Mouse (Mus musculus) adrenal gland, adult (tissue): Measurements from ENCODE around the gene BC035044.
"Not testable (repeated sequence)": the region's sequence is repeated elsewhere in the genome, so short reads cannot be mapped to it uniquely, and the experiment has no call there.

ENCODE experiments used
- DNase-seq, 2 experiments: peaks; one replicate each; pipeline ENCODE4 v3.0.0; 2022 to 2023; ENCODE audit warnings: low spot score in 1 of 2; ENCODE audit not compliant: inconsistent age in 2 of 2

Gene BC035044

GRCm38 (mm10) chr6:128890948-128891355, at the start of gene BC035044:
Gene BC035044, minus strand, starts transcription at chr6:128891126.
- DNase-seq = no peak

- DNase-seq = not testable (repeated sequence)
Measured at GRCm38 (mm10) chr6:128935889-128936665, 45.2 kb upstream of the BC035044 start.

GRCm38 (mm10) chr6:128934081-128934480, 43.2 kb upstream of the BC035044 start, which contains the start of gene Clec2g:
Gene Clec2g, plus strand, starts transcription at chr6:128934381.
- not testable (repeated sequence) for DNase-seq

- DNase-seq = no peak
Measured at GRCm38 (mm10) chr6:128933050-128933449, 42.1 kb upstream of the BC035044 start.

DNA sequence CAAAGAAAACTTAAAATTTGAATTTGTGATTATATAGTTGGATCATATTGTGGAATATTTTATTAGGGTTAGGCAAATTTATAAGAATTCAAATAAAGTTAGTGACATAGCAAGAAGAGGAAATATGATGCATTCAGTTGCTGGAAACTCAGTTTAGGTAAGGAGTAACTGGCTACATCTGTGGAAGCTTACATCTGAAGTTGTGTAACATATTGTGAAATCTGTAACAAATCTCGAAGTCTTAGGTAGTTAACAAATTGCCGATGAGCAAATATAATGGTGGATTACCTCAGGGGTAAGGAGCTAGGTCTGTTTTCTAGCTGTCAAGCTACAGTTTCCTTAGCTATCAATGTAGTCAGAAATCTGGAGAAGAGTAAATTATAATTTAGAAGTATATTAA, 26.4 kb upstream of the BC035044 start:
- no peak for DNase-seq

- no peak for DNase-seq
Measured at GRCm38 (mm10) chr6:128913598-128914254, 22.8 kb upstream of the BC035044 start.

DNA sequence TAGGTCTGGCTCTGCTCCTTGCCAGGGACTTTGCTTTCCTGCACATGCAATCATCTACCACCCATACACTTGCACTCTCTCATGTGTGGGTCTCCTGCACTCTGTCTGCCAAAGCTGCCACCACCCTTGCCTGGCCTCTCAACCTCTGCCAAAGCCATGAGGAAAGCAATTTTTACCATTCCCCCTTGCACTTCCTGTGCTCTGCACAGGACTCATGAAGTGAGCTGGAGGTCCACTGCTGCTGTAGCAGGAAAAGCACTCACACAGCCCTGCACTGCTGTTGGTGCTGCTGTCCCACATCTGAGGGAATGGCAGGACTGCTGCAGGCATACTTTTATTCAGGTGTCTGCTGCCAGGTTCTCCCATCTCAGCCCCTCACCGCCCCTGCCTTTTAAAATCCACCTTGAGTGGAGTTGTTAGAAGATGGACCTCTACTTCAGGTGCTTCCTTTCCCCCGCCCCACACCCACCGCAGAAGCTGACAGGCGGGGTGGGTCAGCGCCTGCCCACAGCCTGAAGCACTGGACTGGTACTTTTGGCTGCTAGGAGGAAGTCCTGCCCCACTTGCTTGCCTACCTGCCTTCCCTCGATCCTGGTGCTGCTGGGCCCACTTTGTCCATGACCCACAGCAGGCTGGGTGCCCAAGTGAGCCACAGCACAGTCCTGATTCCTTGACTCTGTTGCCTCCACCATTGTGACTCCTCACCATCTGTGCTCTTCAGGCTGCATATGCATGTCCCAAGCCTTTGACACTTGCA, 10.0 kb upstream of the BC035044 start:
- not testable (repeated sequence) for DNase-seq

DNA sequence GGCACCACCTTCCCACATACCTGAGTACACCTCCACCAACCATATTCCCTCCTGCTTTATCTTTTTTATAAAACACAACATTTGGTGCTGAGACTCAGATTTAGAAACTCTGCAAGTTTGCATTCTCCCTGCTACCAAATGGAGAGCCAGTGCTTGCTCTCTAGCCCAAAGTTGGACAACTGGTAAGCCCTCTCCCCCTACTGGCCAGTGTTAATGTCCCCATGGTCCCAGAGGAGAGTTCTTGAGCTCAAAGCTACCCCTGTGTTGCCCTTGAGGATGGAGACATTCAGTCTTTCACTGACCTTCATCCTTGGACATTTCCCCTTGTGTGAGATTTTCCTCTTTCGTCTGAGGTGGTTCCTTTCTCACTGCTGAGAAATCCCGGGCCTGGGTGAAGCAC, 9.1 kb upstream of the BC035044 start:
- no peak for DNase-seq

DNA sequence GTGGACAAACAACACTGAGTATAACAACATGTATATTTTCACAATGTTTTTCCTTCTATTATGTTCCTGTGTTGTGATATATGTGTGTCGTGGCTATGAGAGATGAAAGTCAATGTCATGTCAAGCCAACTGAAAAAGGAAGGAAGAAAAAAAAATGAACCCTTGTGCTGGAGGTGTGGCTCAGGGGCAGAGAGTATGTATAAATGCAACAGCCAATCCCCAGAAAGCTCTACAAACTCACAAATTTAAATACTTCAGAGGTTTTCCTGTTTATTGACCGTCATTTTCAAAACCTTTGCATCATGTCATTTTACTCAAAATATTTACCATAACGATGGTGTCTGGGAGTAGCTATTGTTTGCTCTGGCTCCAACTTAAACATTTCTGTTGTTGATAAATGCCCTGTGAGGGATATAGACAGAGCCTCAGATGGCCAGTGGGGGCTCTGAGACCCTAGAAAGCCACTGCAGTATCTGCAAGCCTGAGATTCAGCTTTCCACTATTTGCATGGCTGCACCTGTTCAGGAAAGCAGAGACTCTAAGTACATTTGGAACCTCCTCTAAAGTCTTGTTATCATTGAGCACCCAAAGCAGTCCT, 4.6 kb upstream of the BC035044 start:
- DNase-seq = no peak

DNA sequence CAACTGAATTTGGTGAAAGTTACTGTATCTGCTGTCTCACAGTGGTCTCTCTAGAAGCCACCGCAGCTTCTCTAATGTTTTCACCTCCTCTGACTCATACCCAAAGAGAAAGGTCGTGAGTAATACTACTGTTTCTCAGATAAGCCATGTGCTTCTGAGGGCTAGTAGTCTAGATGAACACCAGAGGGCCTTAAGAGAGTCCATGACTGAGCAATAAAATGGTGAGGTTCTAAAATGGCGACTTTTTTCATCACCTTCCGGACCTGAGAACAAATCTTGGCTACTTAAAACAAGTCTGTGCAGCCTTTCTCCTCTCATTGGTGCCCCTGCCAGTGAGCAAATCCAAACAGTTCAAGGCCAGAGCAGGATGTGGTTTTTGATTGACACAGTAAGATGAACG, 2.1 kb downstream of the BC035044 start:
- DNase-seq = no peak

- DNase-seq = not testable (repeated sequence)
Measured at GRCm38 (mm10) chr6:128887091-128887790, 3.7 kb downstream of the BC035044 start, which contains the start of gene Clec2i. Gene Clec2i, plus strand, starts transcription at chr6:128887588.

DNA sequence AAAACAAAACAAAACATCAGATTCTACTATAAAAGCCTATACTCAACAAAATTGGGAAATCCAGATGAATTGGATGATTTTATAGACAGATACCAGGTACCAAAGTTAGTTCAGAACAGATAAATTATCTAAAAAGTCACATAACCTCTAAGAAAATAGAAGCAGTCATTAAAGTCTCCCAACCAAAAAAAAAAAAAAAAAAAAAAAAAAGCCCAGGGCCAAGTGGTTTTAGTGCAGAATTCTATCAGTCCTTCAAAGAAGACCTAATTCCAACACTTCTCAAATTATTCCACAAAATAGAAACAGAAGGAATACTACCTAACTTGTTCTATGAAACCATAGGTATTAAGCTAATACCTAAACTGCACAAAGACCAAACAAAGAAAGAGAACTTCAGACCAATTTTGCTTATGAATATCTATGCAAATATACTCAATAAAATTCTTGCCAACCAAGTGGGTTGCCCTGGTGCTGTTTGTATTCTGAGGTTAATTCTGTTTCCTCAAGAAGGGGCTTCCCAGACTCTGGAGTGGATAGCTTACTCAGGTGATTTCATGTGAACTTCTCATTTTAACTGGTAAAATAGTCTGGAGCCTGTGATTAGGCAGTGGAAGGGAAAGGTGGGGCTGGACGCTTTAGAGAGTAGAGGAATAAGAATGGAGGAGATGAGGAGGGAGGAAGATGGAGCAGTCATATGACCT, 18.9 kb downstream of the BC035044 start:
- peak in 1 of 2 experiments; percentile 13 for DNase-seq

DNA sequence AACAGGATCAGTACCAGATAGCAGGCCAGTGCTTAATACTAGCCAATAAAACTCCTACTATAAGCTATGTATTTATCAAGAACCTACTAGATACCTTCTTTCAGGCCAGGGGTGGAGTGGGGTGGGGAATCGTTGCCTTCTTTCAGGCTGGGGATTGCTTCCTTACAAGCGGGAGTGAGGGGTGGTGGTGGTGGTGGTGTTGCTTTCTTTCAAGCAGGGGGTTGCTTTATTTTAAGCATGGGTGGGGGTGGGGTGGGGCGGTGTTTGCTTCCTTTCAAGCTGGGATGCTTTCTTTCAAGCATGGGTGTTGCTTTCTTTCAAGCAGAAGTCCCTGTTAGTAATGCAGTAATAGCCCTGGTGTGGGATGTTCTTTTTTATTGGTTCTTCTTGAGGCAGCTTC, 22.1 kb downstream of the BC035044 start:
- DNase-seq = no peak

GRCm38 (mm10) chr6:128857976-128858375, 33.0 kb downstream of the BC035044 start:
- no peak for DNase-seq

GRCm38 (mm10) chr6:128856250-128856649, 34.7 kb downstream of the BC035044 start:
- peak; percentile 74 to 82 for DNase-seq

DNA sequence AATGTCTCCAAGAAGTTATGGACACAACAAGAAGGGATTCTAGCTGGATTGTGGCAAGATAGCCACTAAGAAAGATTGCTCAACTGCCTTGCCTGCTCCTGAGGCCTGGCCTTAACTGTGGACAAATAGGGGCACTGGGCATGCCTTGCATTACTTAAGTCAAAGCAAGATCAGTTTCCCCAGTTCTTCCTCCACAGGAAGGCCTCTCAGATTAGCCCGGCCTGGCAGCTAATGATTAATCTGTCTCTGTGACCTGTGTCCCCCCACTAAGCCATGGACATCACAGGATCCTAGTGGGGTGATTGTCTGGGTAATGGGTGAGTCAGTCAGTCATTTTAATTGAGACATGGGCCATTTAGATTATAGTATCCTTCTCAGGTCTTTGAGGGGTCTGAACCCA, 35.4 kb downstream of the BC035044 start:
- peak in 1 of 2 experiments; percentile 30 for DNase-seq

- no peak for DNase-seq
Measured at GRCm38 (mm10) chr6:128854895-128855294, 36.0 kb downstream of the BC035044 start.

DNA sequence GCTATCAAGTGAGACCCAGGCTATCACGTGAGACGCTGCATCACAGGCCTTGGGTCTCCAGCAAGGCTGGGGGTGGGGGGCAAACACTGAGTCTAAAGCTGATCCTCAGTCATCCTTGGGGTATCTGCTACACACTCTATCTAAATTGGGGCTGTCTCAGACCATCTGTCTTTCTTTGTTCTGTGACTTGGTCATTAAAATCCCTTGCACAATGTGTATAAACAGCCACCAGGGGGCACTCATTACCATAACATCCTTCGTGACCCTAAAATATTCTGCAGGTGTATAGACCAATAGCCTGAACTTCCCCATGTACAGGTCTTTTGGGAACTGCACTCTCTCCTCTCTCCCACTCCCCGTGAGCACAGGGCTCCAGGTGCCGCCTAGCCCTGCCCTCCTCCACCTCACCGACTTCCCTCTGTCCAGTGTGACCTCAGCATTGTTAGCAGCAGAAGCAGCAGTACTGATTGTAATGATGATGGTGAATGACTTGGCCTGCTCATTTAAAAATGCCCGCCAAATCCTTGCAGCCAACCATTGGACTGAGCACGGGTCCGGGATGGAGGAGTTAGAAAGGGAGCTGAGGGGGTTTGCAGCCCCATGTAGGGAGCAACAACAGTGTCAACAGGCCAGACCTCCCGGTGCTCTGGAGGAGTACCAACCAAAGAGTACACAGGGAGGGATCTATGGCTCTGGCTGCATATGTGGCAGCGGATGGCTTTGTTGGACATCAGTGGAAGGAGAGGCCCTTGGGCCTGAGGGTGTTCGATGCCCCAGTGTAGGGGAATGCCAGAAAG, 36.7 kb downstream of the BC035044 start:
- peak in 1 of 2 experiments; percentile 91 for DNase-seq

DNA sequence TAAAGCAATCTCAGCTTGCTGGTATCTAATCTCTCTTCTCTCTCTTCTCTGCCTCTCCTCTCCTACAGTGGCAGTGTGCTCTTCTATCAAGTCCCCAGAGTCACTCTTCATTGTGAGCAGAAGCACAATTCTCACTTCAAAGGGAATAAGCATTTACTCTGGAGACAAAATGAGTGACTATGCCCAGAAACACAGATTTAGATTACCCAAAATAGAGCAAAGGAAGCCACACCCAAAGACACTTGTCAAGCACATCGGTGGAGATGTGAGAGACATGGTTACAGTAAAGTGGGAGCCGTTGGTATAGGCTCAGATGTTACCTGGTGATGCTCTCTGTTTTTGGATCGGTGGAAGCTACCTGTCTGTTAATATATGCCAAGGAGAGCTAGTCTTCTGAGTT, 38.2 kb downstream of the BC035044 start:
- no peak for DNase-seq
